Mouse (Mus musculus): Measurements from ENCODE around the gene Zfp385a.
A peak's percentile ranks its signal among the peaks of the same experiment; 100 is the strongest.

The Zfp385a gene

GRCm38 (mm10) chr15:103362950-103363349, 23.1 kb upstream of the Zfp385a start:
- DNase-seq (ENCODE audit: low read depth): no peak

GRCm38 (mm10) chr15:103362333-103362732, 22.4 kb upstream of the Zfp385a start:
- no peak for DNase-seq (ENCODE audit: low read depth)

- DNase-seq (ENCODE audit: low read depth): no peak
These were observed 21.4 kb upstream of the Zfp385a start for GRCm38 (mm10) chr15:103361269-103361668.

- no peak for DNase-seq (ENCODE audit: low read depth)
These were observed 20.1 kb upstream of the Zfp385a start for GRCm38 (mm10) chr15:103359869-103360602.

GRCm38 (mm10) chr15:103359122-103359510, 19.2 kb upstream of the Zfp385a start:
- no peak for DNase-seq (ENCODE audit: low read depth)

- DNase-seq (ENCODE audit: low read depth): no peak
These were observed 18.6 kb upstream of the Zfp385a start for GRCm38 (mm10) chr15:103358278-103359121.

GRCm38 (mm10) chr15:103357817-103358216, 17.9 kb upstream of the Zfp385a start:
- no peak for DNase-seq (ENCODE audit: low read depth)

GRCm38 (mm10) chr15:103356130-103356529, 16.2 kb upstream of the Zfp385a start:
- no peak for DNase-seq (ENCODE audit: low read depth)

GRCm38 (mm10) chr15:103355420-103355819, 15.5 kb upstream of the Zfp385a start:
- DNase-seq (ENCODE audit: low read depth): no peak

GRCm38 (mm10) chr15:103354690-103355089, 14.8 kb upstream of the Zfp385a start:
- DNase-seq (ENCODE audit: low read depth): no peak

GRCm38 (mm10) chr15:103353511-103354256, 13.8 kb upstream of the Zfp385a start:
- no peak for DNase-seq (ENCODE audit: low read depth)

- no peak for DNase-seq (ENCODE audit: low read depth)
These were observed 13.0 kb upstream of the Zfp385a start for GRCm38 (mm10) chr15:103352856-103353255.

GRCm38 (mm10) chr15:103347275-103347684, 7.4 kb upstream of the Zfp385a start:
- DNase-seq (ENCODE audit: low read depth): no peak

GRCm38 (mm10) chr15:103345789-103346188, 5.9 kb upstream of the Zfp385a start:
- DNase-seq (ENCODE audit: low read depth): no peak

- DNase-seq (ENCODE audit: low read depth): no peak
These were observed 3.7 kb upstream of the Zfp385a start for GRCm38 (mm10) chr15:103343556-103343955.

- no peak for DNase-seq (ENCODE audit: low read depth)
These were observed 3.1 kb upstream of the Zfp385a start for GRCm38 (mm10) chr15:103343008-103343407.

GRCm38 (mm10) chr15:103342415-103342814, 2.5 kb upstream of the Zfp385a start:
- DNase-seq (ENCODE audit: low read depth): peak; percentile 88

- DNase-seq (ENCODE audit: low read depth): no peak
These were observed 1.7 kb upstream of the Zfp385a start for GRCm38 (mm10) chr15:103341547-103341946.

- no peak for DNase-seq (ENCODE audit: low read depth)
These were observed 893 bp upstream of the Zfp385a start for GRCm38 (mm10) chr15:103340786-103341185.

GRCm38 (mm10) chr15:103339166-103339960, 530 bp downstream of the Zfp385a start:
- no peak for DNase-seq (ENCODE audit: low read depth)

GRCm38 (mm10) chr15:103338829-103339165, 1.1 kb downstream of the Zfp385a start:
- no peak for DNase-seq (ENCODE audit: low read depth)

Data from c-Kit-positive CD71-negative TER-119-negative erythroid progenitor cells, embryonic 14.5 days (primary cell).